Mouse (Mus musculus) brain, embryonic 14.5 days (tissue): ENCODE results near the gene Fxn. TPM values are rescaled to one million over a fixed set of nuclear protein-coding genes. Genes with fewer than 3 reads are reported as not detected.

Experiments
- DNase-seq: peaks from one replicate; pipeline ENCODE4 v3.0.0-alpha.2; 2011; ENCODE audit warnings: low read depth
- CTCF ChIP-seq: fragments of 200-500 bp; IDR thresholded peaks from 2 replicates; pipeline ENCODE4 v1.5.1; 2012; ENCODE audit warnings: inconsistent platforms, mild to moderate bottlenecking, moderate library complexity, borderline replicate concordance; ENCODE audit not compliant: insufficient read depth, insufficient read length; ENCODE audit errors: extremely low read depth
- POLR2A ChIP-seq: fragments of 200-500 bp; IDR thresholded peaks from 2 replicates; pipeline ENCODE4 v1.6.1; 2012; ENCODE audit warnings: mild to moderate bottlenecking, inconsistent platforms, borderline replicate concordance; ENCODE audit not compliant: poor library complexity, insufficient read depth, insufficient read length, severe bottlenecking; ENCODE audit errors: extremely low read depth
- polyA plus RNA-seq: library from polyadenylated mRNA; depleted of rRNA; stranded (reverse); fragments of >200 nt; gene quantifications from 2 replicates; pipeline ENCODE4 v1.2.3, GENCODE M21; 2012; rRNA removed

The Fxn gene
- 20.7 and 25.3 TPM in 2 replicates for polyA plus RNA-seq

DNA sequence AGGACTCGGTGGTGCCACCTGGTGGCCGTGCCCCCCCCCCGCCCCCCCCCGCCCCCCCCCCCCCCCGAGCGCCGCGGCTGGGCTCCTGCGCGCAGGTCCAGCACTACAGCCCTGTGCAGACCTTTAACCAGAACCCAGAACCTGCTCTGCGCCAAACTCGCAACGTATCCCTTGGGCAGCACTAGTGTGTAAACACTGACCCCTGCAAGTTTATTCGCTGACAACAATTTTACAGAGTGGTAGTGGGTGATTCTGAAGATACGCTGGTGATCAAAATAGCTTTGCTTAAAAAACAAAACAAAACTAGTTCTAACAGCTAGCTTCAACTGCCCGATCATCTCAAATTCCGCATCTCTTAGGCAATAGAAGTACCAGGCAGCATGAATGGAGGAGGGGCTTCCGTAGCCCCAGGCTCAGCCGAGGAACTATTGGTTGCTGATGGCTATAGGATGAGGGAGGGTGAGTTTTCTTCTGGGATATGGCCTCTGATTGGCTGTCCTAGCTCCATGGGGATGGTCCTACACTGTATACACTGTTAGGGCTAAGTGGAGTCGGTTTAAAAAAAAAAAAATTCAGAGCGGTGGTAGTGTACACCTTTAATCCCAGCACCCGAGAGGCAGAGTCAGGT, at the start of gene Fxn:
Fxn (minus strand) TSS at position 5 of the 628 bp plus-strand sequence.
- TF ChIP-seq POLR2A = no peak
- no peak for TF ChIP-seq CTCF
- DNase-seq = peak; percentile 94

DNA sequence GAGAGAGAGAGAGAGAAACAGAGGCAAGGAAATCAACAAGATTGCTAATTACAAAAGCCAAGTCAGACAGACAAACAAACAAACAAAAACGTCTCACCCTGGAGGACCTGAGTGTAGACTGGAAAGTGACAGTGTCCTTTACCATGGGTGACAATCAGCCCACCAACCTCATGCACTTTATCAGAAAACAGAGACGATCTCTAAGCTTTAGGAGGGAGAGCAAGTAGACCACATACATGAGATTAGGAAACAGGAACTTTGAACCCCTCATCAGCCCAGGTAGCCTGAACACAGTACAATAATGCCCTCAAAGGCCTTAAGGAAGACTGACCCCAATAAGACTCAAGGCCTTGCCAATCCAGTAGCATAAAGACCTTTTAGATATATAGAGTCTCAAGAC, 47.5 kb upstream of the Fxn start:
- TF ChIP-seq POLR2A (no peak), CTCF (no peak)
- DNase-seq = no peak

- TF ChIP-seq CTCF = no peak
- TF ChIP-seq POLR2A = no peak
- peak; percentile 72 for DNase-seq
These were observed 46.6 kb upstream of the Fxn start for GRCm38 (mm10) chr19:24326969-24327368.

- TF ChIP-seq CTCF (no peak), POLR2A (no peak)
- DNase-seq = no peak
These were observed 45.3 kb upstream of the Fxn start for GRCm38 (mm10) chr19:24325692-24326091.

DNA sequence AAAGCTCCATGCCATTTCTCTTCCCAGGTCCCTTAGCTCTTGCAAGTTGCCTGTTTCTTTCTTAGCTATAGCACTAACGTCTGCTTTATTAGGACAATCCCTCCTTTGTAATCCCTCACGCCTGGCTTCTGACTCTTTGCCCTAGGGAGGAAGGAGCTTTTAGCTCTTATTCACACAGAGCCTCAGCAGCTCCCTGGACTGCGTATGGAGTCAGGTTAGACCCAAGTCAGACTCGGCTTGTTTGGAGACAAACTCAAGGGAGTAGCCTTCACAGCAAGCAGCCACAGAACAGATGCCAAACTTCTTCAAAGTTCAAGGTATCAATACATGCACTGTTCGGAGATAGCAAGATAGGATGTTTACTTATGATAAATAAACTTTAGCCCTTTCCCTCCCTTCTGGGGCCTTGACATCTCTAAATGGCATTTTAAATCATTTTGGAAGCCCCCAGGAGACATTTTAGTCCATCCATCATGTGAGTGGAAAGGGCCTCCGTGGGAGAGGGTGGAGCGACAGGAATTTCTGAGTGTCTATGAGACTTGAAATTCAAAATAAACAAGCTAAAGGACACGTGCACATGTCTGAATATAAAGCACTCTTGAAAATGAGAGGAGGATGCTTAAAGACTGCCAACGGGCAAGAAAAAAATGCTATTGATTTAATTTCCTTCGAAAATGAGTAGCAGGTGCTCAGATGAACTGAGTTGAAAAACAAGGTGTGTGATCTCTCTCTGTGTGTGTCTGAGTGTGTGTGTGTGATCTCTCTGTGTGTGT, 43.6 kb upstream of the Fxn start:
- no peak for TF ChIP-seq CTCF
- TF ChIP-seq POLR2A = no peak
- DNase-seq = no peak

DNA sequence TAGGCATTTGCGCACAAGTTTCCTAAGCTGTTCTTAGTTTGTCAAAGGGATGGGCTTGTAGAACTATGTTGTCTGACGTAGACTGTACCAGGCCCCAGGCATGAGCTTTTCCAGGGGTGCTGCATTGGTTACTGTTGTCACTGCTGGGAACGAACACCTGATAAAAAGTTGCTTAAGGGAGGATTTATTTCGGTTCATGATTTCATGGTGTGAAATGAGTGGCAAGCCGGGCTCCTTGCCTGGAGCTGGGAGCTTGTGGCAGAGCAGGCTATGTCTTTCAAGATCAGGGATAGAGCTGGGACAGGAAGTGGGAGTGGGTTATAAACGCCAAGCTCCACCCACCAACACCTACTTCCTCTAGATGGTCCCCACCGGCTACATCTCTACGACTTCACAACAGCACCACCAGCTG, 41.5 kb upstream of the Fxn start:
- no peak for DNase-seq
- TF ChIP-seq CTCF (no peak), POLR2A (no peak)

DNA sequence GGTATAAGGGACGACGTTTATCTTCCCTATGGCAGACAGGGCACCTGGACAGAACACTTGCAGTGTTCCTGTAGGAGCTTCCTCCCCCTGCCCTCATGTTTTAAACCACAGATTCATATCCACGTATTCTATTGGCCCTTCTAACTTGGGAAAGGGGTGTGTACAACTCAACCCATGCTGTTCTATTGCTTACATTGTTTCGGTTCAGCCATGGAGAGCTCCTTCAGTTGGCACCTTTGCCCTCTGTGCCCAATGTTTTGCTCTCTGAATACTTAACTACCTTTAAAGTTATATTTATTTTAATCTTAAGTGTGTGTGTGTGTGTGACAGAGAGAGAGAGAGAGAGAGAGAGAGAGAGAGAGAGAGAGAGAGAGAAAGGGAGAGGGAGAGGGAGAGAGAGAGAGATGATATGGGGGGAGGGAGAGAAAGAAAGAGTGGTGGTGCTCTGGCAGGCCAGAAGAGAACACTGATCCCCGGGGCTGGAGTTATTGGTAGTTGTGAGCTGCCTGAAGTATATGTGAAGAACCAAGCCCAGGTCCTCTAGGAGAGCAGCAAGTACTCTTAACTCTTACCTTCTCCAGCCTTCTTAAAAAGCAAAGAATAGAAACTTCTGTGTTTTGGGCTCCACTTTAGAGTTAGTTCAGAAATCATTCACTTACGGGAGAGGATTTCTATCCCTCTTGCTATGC, 41.0 kb upstream of the Fxn start:
- no peak for TF ChIP-seq CTCF
- TF ChIP-seq POLR2A = no peak
- DNase-seq = no peak

DNA sequence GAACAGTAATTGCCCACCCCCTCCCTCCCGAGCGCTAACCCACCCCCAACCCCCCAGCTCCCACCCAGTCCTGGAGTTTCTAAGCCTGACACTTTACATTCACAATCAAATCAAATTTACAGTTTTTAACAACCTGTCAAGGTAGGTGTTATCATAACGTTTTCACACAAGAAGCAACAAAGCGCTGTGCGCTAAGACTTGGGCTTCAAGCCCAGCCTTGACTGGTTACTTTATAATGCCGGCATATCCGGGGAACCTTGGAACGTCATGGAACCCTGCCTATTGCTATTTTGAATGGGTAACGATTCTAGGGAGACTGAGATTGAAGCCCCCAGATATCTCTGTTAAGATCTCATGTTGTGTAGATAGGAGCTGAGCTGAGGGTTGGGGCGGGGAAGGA, 37.8 kb upstream of the Fxn start:
- TF ChIP-seq CTCF = no peak
- TF ChIP-seq POLR2A = no peak
- peak; percentile 69 for DNase-seq

DNA sequence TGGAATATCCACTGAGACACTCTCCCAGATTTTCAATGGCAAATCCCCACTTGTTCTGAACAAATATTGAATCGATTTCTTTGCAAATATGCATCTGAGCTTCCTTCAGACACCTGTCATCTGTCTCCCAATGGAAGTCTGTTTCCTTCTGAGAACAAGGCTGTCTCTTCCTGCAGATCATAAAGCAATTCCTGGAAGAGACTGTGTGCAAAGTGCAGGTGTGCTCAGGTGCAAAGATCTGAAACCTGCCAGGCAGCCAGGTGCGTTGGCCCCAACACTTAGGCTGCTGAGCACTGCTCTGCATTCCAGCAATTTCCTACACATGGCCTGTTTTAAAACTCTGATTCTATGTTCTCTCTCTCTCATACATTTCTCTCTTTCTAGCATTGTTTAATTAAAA, 37.3 kb upstream of the Fxn start:
- TF ChIP-seq CTCF = no peak
- no peak for TF ChIP-seq POLR2A
- no peak for DNase-seq

DNA sequence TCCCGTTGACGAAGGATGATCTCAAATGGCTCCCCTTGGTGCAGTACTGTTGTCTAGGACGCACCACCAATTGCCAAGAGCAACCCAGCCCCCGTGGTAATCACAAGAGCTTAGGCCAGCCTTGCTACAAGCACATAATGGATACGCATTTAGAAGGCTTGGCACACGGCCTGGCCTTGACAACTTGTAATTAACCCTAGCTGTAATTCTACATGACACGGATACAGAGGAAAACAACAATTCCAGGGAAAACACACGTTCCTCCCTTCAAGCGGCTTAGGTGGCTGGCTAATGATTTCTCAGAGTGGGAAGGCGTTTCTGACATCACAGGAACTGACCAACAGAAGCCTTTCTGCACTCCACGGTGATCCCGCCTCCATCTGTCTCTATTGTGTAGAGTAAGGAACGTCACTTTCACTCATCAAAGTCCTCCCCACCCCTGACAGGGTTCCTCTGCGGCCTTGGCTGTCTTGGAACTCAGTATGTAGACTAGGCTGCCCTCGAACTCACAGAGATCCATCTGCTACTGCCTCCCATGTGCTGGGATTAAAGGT, 36.7 kb upstream of the Fxn start:
- TF ChIP-seq CTCF (no peak), POLR2A (no peak)
- peak; percentile 98 for DNase-seq

DNA sequence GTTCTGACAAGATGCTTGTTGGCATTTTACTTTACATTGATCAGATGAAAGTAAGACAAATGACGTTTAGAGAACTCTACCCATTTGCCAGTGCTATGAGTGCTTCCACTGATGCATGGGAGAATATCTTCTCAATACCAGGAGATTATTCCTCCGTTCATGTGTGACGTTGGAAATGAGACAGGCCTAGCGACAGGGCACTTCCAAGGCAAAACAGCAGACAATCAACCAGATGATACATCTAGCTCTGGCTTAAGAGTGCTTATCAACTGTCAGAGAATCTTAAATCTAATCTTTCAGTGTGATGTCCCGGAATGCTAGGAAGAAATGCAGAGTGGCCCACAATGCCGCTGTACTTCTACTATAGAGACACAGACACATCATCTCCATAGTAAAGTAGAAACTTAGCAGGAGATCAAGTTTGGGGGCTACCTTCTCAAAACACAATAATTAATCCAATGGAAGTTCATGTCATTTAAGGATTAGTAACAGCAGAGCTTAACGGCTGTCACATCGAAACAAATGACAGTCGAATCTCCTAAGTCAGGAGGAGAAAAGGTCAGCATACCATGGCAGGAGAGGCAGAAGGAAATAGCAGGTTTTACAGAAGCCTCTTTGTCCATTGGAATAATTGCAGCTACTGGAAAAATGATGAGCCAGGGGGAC, 35.8 kb upstream of the Fxn start:
- no peak for DNase-seq
- TF ChIP-seq CTCF (no peak), POLR2A (no peak)

DNA sequence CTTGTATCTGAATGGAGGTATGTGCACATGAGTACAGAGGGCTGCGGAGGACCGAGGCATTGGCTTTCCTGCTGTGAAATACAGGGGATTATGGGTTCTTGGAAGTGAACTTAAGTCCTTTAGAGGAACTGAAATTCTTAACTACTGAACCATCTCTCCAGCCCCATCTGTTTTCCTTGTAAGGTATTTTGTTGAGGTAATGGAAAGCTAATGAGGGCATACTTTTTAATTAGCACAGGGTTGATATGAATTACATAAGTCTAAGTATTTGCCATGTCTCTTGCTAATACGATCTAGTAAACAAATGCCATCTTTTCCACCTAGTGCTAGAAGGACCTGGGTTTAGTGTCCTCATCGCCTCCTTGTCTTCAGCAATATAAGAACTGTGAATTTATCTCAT, 34.8 kb upstream of the Fxn start:
- no peak for DNase-seq
- no peak for TF ChIP-seq CTCF
- TF ChIP-seq POLR2A = no peak
